Mouse (Mus musculus) embryo, embryonic 11 days (tissue): ENCODE data around the gene Ppp1r9a.

Source experiments
- DNase-seq: peaks from one replicate; pipeline ENCODE4 v3.0.0-alpha.2; 2015

Ppp1r9a gene

DNA sequence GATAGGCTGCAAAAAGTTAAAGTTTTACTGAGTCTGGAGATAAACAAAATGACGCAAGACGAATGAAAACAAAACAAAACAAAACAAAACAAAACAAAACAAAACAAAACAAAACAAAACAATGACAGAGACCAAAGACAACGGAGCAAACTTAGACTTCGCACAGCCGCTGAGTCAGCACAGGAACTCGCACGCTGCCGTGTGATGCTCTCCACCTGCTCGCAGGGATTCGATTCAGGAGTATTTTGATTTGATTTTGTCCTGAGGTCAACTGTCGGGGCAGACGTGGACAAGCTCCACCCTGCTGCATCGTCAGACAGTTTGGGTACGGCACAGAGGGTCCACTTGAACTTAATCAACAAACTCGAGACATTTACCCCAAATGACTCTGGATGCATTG, 105.9 kb downstream of the Ppp1r9a start:
- no peak for DNase-seq

DNA sequence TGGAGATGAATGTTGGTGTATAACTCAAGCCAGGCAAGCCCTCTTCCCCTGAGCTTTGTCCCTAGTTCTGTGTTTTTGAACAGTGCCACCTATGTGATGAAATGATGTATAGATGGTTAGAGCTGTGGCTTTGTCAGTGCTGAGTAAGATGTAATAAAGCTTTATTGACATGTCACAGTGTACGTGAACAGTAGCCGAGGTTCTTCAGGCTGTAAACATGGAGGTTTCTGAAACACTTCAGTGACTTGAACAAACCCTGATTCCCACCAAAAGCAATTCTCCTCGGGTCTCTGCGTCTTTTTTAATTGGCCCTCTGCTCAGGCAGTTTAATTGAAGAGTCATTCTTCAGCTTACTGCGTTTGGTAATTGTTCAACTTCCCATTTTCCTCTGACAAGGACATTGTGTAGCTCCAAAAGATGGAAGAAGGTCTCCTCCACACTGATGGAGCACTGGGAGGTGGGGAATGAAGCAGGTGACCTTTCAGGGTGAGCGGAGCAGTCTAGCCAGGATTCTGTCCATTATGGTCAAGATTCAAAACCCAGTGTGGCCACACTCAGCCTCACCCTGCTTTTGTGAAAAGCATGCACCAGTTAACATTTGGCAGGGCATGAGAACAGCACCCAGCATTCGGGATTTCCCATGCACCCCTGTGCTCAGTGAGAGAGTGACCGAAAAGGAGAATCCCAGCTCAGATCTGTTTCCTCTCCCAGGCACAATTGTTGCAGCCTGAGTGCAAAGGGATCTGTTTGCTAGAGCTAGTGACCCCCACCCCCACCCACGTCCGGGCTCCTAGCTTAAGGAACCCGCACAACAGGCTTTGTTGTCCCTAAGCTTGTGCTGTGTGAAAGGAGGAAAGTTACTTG, 108.1 kb downstream of the Ppp1r9a start:
- peak; percentile 63 for DNase-seq

- peak; percentile 59 for DNase-seq
These were observed 110.1 kb downstream of the Ppp1r9a start for GRCm38 (mm10) chr6:5012794-5013193.

DNA sequence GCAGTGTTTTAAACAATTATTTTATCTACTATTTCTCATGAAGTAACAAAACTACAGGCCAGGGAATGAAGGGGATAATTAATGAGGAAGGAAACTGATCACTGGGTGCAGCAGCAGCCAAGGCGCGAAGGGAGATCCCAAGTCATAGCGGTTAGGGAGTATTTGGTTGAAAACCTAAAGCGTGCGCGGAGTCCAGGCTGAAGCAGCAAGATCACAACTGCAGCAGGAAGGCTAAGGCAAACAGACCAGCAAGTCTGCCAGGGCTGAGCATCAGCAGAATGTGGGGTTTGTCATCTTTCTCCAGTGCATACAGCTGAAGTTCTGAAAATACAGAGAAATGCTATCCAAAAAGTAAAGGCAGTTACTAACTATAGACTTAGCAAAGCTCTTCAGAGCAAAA, 111.8 kb downstream of the Ppp1r9a start:
- DNase-seq, result no peak

GRCm38 (mm10) chr6:5015173-5015572, 112.5 kb downstream of the Ppp1r9a start:
- DNase-seq, result no peak

DNA sequence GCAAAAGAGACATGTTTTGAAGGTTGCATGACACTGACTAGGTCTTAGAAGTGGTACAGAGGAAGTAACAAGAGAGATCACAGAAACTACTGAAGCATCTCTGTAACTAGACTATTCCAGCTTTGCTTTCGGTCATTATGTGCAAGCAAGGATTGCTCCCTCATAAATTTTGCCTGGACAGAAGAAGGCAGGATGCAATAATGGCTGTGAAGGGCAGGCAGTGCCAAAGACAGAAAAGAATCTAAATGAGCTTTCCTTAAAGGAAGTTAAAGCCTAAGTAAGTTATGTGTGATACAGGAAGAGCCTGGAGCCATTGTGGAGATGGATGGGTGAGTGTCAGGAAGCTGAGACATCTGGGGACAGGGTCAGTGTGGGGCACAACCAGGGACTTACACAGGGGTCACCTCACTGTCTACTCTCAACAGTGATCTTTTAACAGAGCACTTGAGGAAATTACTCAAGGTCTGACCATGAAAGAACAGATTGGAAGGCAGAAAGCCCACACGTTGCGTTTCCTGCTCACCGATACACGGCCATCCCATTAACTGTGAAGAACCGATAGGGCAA, 115.3 kb downstream of the Ppp1r9a start:
- no peak for DNase-seq

GRCm38 (mm10) chr6:5019208-5019607, 116.5 kb downstream of the Ppp1r9a start:
- DNase-seq, result no peak

GRCm38 (mm10) chr6:5019969-5020368, 117.3 kb downstream of the Ppp1r9a start:
- DNase-seq, result no peak

GRCm38 (mm10) chr6:5020510-5020909, 117.8 kb downstream of the Ppp1r9a start:
- no peak for DNase-seq

- DNase-seq, result no peak
These were observed 120.0 kb downstream of the Ppp1r9a start for GRCm38 (mm10) chr6:5022677-5023076.

GRCm38 (mm10) chr6:5024893-5025292, 122.2 kb downstream of the Ppp1r9a start:
- no peak for DNase-seq

DNA sequence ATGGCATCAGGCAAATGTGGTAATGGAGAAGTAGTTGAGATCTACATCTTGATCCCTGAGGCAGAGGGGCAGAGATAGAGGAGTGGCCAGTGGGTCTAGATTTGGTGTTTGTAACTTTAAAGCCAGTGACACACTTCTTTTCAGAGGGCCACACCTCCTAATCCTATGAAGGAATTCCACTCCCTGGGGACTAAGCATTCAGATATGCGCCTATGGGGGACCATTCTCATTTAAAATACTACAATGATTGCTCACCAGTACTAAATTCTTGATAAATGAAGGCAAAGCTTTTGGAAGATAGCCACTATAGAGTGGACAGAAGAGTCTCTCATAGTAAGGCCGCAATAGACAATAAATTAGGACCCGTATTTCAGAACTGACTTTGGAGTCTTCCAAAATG, 124.1 kb downstream of the Ppp1r9a start:
- DNase-seq, result no peak

- DNase-seq, result no peak
These were observed 124.5 kb downstream of the Ppp1r9a start for GRCm38 (mm10) chr6:5027213-5027612.

- no peak for DNase-seq
These were observed 125.1 kb downstream of the Ppp1r9a start for GRCm38 (mm10) chr6:5027801-5028200.

DNA sequence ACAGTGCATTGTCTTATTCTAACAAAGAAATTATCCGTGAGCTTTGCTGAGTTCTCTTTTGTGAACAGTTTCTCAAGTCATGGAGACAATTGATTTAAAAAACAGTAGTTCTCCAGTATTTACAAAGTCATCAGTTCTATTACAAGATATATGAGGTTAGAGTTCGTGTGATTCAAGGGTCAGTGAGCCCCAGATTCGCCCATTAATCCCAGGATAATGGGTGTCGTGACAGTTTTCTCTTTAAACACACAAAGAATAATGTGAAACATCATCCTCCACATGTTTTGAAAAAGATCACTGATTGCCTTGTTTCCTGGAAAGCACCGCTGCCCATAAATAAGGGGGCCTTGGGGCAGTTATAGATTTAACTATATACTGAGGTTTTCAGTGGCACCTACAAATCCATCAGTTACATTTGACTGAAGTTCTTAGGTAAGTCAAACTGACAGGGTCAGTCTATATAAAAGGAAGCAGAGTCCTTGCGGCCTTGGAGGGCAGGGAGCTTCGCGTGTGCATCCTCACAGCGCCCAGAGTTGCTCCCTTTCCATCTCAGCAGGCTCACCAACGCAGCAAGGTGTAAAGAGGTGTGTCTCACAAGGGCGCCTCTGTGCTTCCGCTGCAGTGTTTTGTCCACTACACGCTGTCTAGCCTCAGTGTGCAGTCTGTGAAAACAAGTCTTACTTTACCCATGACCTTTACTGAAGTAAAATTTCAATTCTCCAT, 126.6 kb downstream of the Ppp1r9a start:
- DNase-seq, result no peak

GRCm38 (mm10) chr6:5029956-5030355, 127.2 kb downstream of the Ppp1r9a start:
- DNase-seq, result no peak

DNA sequence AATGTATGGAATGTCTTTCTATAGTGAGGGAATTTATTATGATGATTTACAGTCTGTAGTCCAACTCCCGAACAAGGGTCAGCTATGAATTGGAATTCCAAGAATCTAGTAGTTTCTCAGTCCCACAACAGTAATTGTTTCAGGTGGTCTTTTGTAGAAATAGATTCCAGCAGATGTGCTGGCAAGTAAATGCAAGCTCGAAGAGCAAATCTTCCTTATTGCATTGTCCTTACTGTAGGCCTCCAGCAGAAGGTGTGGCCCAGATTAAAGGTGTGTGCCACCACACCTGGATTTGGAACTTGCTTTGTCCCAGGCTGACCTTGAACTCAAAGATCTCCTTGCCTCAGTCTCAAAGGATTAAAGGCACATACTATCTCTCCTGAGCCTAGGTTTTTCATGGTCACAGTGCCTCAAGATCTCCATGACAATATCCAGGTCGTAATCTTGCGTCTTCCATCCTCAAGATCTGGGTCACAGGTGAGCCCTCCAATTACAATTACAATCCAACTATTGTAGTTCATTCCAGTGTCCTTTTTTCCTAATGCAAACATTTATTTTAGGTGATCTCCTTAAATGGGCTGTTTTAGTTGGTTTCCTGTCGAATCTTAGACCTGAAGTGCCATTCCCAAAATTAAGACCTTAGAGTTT, 130.4 kb downstream of the Ppp1r9a start:
- DNase-seq, result no peak

GRCm38 (mm10) chr6:5037225-5037624, 134.5 kb downstream of the Ppp1r9a start:
- DNase-seq, result no peak

DNA sequence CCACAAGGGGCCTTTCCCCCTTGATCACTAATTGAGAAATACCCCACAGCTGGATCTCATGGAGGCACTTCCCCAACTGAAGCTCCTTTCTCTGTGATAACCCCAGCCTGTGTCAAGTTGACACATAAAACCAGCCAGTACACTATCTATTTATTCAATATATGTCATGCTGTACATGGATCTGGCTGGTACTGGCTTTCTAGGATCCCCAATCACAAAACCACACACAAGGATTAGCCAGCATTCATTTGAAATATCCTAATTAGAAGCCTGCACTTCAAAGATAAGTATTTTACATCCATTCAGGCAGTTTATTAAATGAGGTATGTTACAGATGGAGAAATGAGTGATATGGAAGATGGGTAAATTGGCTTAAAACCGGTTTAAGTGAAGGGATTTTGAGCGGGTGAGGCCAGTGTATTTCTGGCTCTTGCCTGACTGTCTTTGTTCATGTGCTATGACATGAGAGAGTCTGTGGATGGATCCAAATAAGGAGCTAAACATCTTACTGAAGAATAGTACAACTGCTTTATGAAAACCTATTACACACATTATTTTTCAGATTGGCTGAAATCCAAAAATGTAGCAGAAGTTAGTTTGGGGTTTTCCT, 135.5 kb downstream of the Ppp1r9a start:
- DNase-seq, result no peak

- no peak for DNase-seq
These were observed 136.6 kb downstream of the Ppp1r9a start for GRCm38 (mm10) chr6:5039316-5039715.

- DNase-seq, result no peak
These were observed 143.1 kb downstream of the Ppp1r9a start for GRCm38 (mm10) chr6:5045854-5046253.

DNA sequence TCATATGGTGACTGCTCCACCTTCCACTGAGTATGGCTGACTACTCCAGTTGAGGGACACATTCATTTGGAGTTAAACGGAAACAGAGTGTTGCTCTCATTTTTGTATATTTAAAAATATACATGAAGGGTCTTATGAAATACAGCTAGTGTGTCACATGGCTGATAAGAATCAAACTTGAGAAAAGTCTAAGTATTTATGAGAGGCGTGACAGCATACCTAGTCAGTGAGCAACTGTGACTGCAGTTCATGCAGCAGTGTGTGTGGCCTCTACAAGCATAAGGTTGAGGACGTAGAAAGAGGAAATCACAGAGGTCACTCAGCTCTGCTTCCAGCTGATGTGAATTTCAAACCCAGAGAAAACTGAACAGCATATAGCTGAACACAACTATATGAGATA, 145.3 kb downstream of the Ppp1r9a start:
- no peak for DNase-seq

GRCm38 (mm10) chr6:5052309-5052708, 149.6 kb downstream of the Ppp1r9a start:
- no peak for DNase-seq
